Mouse (Mus musculus) layer of hippocampus, adult 8-10 months (tissue): Measurements from ENCODE around the gene Vsig1. TPM values are rescaled to one million over a fixed set of nuclear protein-coding genes. Genes with fewer than 3 reads are reported as not detected.

Experiments
- DNase-seq, 2 experiments: peaks; one replicate each; pipeline ENCODE4 v3.0.0; 2022; ENCODE audit warnings: low spot score in 2 of 2
- total RNA-seq, 4 experiments: library from RNA; stranded (reverse); gene quantifications; 2 replicates each; pipeline ENCODE4 v1.2.4; 2022

Gene Vsig1
- total RNA-seq = not detected

DNA sequence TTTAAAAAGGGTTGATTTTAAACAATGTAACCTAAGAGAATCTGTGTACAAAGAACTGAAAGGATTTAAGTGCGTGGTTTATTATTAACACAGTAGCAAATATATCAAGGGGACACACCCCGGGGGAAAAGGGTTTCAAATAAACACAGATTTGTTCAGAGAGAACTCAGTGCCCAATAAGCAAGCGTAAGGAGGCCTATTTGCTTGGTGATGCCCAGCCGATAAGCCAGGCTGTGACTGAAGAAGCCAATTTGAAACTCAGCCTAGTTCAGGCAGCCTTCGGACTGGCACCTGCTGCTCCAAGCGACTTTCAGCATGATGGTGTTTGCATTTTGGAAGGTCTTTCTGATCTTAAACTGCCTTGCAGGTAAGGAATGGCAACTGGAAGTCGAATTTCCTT lies at the start of gene Vsig1:
TSS of gene Vsig1 (plus strand) at position 249 of the 400 bp plus-strand sequence.
- DNase-seq = no peak

DNA sequence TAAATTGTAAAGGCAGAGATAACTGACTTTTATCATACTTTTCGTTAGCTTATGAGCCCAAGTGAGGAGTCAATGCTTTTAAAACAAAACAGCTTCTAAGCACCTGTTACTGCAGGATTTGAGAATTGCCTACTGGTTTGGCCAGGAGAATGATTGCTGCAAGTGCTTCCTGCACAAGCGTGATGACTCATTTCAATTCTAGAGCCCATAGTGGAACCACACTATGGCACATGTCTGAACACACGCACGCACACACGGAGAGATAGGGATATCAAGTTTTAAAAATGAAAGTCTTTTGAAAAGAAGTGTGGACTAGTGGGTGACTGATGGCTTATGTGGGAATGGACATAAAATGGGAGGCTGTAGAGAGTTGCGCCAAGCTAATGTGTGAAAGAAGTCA lies 44.6 kb upstream of the Vsig1 start:
- no peak for DNase-seq

DNA sequence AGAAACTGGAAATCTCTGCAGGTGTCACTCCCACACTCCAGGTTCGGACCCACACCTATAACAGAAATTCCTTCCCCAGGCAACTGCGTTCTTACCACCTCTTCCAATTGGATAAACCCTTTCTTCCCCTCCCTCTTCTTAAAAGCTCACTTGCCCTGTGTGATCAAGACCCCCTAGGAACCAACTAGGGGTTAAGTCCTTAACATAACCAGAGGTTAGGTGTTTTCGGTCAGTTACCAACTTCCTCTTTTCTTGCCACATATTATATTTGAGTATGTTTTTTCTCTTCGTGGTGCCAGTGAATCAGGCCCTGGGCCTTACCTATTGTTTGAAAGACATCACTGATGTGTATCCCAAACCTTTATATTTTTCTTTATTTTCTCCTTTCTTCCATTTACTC lies 44.0 kb upstream of the Vsig1 start:
- no peak for DNase-seq

DNA sequence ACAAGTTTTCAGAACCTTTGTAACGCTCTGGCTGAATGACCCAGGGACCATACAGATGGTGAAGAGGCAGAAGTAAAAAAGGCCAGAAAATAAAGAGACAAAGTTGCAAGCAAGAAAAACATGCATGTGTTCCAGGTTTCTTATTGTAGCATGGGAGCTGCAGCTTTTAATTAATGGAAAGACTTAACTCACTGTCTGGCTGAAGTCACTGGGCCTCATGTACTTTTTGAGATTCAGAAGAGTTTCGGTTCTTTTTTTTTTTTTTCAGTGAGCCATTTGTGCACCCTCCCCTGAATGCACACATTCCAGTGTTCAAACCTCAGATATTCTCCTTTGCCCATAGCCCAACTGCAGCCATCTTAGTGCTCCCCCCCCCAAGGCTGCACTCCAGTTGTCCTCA lies 20.2 kb upstream of the Vsig1 start:
- no peak for DNase-seq

DNA sequence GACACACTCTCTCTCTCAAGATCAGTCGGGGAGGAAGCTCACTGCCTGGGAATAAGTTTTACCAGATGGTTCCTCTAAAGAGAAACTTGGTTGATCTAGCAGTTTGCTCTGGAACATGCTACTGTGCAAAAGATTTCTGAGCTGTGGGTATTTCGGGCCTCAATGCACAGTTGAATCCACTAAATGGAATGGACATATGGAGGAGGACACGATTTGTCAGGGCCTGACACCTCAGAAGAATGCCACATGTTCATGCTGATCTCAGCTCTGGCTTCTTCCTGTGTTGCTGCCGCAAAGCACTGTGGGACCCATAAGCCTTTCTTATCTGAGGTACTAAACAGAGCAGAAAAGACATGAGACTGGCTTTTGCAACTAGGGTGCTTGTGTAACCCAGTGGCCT lies 15.6 kb upstream of the Vsig1 start:
- no peak for DNase-seq

DNA sequence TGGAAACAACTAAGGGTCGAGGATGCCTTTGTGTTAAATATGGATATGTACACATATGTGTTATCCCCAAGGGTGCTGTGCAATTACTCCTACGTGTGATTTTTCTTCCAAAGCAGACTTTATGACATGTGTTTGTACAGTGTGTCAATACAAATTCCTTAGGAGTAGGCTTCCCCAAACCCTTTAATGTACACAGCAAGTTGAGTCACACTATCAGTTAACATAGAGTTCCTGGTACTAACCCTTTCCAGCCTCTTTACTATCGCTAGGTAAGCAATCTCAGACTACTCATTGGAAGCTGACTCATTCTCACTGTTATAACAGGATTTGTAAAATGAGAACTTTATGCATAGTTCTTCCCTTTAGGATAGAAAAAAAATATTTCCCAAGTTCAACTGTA lies 3.9 kb upstream of the Vsig1 start:
- no peak for DNase-seq

DNA sequence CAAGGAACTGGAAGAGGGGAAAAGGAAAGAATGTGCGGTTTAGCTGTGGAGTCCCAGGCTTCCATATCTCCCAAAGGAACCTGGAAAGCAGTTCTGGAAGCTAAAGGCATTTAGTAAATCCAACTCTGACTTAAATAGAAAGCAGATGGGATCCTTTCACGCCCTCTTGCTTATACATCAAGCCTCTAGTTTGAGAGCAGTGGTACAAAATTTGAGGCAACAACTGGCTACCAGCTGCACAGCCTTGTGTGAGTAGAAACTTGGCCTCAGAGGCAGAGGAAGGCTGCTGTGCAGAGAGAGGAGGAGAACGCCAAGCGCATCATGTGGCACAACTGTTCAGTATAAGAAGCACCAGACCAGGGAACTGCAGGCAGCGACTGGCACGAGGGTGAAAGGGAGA lies 13.9 kb downstream of the Vsig1 start:
- DNase-seq = no peak

DNA sequence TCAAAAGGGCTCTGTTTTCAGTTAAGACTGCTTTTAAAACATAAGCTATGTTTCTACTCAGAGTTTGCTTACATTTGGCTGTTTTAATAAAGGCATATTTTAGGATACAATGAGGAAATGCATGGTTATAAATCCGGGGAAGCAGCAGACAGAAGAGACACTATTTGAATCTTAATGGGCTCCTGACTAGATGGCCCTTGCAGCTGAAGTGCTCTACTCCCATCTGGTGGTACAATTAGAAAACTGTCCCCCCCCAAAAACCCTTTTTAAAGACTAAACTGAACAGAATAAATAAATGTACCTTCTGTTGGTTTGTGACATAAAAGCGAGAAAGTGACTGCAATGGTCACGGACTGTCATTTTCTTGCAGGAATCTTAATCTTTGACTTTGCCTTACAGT lies 24.7 kb downstream of the Vsig1 start:
- no peak for DNase-seq

DNA sequence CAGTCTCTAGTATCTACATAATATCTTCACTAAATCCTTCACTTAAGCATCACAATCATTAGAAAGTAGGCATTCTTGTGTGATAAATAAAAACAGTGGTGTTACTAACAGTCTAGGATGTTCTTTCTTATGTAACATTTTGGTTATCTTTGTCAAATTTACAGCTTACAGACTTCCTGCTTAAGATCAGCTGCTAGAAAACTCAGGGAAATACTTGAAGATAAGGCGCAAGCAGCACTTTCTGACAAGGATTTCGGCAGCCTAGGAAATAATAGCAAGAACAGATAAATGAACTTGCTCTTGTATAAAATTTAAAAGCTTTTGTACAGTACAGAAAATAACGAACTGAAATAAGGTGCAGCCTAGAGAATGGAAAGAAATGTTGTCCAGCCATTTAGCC lies 25.9 kb downstream of the Vsig1 start:
- no peak for DNase-seq

DNA sequence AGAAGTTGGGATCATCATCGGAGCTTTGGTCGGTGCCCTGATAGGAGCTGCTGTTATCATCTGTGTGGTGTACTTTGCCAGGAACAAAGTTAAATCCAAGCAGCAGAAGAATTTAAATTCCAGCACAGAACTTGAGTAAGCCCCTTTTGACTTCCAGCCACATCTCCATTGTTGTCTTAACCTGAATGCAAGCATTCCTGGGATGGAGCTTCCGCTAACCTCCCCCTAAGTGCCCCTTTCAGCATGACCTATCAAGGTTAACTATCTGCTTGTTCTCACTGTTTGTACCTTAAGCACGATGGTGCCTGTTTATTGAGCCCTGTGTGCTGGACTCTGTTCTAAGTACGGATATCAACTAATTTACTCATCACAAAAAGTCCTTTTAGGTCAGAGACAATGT lies 28.9 kb downstream of the Vsig1 start:
- no peak for DNase-seq

DNA sequence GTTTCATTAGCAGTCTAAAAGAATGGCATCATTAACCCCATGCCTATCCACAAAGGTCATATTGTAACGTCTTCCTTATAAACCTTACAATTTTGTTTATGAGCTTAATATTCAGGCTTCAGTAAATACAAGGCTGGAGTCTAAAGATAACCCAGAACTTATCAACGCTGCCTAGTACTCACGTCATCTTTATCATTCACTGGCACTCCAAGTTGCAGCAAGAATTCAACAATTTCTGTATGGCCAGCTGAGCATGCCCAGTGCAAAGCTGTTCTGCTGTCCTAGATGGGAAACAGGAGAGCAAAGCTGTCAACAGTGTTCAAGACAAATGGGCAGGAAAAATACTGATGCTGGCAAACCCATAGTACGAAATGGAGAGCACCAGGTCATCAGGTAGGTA lies 46.2 kb downstream of the Vsig1 start:
- no peak for DNase-seq

DNA sequence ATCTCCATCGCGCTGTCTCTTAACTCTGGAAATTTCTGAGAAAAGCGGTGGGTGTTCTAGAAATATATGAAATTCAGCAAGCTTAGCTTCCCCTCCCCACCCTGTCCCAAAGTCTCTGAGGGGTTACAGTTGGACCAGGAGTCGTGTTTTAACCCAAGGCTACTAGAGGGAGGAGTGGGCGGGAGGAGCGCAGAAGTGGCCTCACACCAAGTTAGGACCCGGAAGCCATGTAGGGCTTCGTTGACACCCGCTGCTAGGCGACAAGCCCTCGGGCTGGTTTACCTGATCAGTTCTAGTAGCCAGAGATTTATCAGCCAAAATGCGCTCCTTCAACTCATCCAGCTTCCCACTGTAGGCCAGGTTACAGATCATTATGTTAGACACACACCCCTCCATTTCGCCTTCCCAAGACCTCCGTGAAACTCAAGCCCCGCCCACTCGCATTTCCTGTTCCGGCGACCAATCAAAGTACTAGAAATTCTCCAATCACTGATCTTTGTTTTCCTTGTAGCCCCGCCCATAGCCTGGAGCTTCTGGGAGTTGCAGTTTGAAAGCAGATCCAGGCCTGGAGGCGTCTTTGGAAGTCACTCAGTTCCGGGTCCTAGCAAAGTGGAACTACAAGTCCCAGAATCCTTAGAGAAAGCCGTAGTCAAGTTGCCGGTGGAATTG lies 49.0 kb downstream of the Vsig1 start, which contains the start of the genes Psmd10 and Atg4a:
TSS of gene Psmd10 (minus strand) at position 457 of the 669 bp plus-strand sequence.
TSS of gene Atg4a (plus strand) at position 636 of the 669 bp plus-strand sequence.
- peak; percentile 89 to 93 for DNase-seq

DNA sequence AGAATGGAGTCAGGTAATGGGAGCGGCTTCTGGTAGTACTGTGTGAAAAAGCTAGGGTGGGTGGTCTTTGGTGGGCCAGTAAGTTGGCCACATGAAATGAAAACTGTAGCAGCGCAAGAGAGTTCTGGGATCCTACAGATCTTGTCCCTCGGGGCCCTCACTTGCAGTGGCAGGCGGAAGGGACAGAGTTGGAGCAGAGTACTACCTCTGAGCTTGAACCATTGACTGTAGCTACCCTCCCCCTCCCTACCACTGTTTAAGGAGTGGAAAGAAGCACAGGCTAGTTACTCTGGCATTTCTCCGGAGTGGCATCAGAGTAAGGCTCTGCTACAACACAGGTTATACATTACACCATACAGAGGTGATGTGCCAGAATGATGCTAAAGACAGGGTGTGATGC lies 49.6 kb downstream of the Vsig1 start:
- DNase-seq = peak in 1 of 2 experiments; percentile 5

DNA sequence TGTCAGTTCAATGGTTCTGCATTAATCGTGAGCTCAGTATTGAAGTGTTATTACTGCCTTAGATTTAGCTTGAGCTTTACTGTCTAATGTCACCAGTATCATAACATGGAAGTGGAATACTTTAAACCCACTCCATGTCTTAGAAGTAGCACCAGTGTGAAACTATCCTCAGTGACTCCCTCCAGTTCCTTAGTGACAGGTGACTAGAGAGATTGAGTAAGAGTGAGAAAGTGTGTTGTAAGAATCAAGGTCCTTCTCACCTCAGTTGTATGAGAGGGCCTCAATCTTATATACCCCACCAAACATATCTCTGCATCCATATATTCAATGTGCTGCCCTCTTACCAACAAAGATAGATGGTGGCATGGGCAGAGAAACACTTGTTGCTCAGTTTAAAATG lies 71.5 kb downstream of the Vsig1 start:
- DNase-seq = no peak

DNA sequence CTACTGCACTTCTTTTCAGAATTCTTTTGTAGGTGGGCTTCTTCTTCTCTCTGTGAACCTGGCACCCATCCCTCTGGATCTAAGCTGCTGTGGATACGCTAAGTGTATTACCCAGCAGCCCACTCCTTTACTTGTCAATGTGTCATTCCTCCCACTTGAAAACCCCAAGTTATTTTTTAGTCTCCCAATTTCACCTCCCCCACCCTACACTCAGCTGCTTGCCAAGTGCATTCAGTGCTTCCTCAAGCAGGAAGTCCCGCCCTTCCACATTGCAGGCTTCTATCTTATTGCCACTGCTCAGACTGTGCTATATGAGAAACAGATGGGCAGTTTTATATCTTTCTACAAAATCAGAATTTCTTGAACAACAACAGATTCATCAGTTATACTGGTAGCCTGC lies 72.1 kb downstream of the Vsig1 start:
- DNase-seq = peak; percentile 19 to 31

DNA sequence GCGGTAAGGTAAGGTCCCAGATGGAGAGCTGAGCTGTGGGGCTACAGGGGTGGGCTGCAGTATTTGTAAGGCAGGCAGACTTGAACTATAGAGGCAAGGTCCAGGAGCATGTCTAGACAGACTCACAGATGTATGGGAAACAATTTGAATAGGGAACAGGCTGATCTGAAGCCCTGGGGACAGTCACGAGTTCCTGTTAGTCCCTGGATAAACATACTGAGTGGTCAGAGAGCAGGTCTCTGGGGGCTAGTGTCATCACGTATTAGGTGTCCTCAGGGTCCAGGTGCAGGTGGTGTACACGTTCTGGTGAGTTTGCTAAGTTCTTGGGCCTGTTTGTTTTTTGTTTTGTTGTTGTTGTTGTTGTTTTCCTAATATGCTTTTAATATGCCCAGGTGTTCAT lies 72.8 kb downstream of the Vsig1 start:
- no peak for DNase-seq

DNA sequence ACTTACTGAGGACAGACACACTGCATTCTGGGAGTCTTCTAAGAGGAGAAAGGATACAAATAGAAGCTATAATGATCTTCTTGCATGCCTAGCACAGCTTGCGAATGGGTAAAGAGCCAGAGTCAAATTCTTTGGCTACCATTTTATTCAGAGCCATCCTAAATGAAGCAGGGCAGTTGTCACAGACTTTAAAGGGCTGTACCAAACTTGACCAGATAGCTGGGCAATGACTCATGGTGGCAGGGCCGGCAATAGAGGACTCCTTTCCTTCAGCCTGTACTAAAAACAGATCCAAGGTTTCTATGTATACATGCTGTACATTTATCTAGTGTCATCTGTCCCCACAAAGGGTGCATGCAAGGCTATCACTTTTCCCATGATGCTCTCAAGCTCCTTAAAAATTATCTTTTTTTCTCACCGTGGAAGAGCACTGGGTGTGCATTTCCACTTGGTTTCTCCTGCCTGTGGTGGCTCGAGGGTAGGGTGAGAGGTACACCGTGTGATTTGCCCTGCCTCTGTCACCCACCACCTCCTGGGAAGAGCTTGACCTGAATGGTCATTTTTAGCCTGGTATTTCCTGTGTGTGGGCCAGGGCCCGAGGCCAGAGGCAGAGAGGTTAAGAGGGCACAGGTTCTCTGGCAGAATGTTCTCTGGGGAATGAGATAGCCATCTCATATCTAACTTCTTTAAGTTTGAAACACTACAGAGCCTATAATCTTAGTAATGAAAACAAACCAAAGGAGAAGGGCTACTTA lies 76.0 kb downstream of the Vsig1 start:
- DNase-seq = no peak

DNA sequence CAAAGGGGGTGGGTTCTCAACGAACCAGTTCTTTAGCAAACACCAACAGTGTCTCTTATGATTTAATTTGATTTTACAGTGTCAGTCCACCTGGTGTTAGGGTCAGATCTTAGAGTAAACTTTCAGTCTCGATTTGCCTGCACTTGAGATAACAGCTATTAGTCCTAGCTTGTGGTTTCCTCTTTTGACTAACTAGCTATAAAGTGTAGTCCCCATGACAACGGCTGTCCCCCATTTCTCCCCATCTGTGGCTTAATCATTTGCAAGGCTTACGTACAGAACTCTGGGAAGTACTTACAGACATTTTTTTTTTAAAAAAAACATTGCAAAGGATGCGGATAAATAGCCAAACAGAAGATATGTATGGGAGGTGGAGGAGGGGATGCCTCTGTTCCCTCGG lies 77.4 kb downstream of the Vsig1 start:
- no peak for DNase-seq

DNA sequence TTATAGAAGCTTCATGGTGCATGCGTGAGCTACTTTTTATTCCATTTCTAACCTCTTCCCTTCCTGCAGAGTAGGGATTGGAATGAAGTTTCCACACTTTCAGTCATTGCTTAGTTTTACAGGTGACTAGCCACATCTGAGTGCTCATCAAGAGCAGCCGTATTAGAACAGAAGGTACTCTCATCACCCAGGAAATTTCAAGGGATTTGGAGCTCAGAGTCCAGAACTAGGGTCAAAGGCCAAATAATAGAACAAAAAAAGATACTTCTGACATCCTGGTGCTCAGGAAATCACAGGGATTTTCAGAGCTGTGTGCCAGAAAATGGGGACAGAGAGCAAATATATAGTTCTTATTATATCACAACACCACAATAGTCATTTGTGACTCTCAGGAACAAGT lies 77.8 kb downstream of the Vsig1 start:
- no peak for DNase-seq
